Mouse (Mus musculus): Measurements from ENCODE around the gene Kif21a. TPM values are rescaled to one million over a fixed set of nuclear protein-coding genes. Genes with fewer than 3 reads are reported as not detected.

Kif21a gene
- polyA plus RNA-seq, 1 experiment: 82.4 TPM

DNA sequence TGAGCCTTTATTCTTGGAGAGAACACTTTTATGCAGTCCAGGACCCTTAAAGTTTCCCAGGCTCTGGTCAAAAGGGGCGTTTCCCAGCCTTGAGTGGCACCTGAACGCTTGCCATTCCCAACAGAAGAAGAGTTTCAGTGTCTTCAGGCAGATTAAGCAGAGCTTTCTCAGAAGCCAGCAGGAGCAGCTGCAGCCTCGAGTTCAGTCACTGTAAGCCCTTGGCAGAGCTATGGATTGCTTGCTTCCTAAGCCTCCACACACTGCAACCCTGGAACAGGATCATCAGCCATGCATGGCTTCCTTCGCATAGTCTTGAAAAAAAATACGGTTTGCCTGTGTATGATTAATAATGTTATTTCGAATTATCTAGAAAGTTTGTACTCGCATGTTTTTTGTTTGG, 14.1 kb upstream of the Kif21a start:
- no peaks in the 10 kb centered on the region for H3K4me1 ChIP-seq (ENCODE audit: control insufficient read depth, insufficient read depth, low read length)
- TF ChIP-seq CTCF (IDR thresholded peaks at IDR 0.05; ENCODE audit: borderline replicate concordance, insufficient read depth, low read depth, low read length) (no peak), POLR2A (IDR thresholded peaks at IDR 0.05; ENCODE audit: borderline replicate concordance, insufficient read depth, low read length) (no peak)
- H3K27ac ChIP-seq (ENCODE audit: insufficient read depth, low read length): no peak overlapping the region
- H3K27me3 ChIP-seq (ENCODE audit: control insufficient read depth, insufficient read depth, low read length): no peaks in the 10 kb centered on the region
- no peak for DNase-seq
- no peak overlapping the region for H3K4me3 ChIP-seq (replicated peaks; ENCODE audit: insufficient read depth, low read depth, low read length)
- WGBS: 26% methylated on average over 7 of the region's 7 CpGs

DNA sequence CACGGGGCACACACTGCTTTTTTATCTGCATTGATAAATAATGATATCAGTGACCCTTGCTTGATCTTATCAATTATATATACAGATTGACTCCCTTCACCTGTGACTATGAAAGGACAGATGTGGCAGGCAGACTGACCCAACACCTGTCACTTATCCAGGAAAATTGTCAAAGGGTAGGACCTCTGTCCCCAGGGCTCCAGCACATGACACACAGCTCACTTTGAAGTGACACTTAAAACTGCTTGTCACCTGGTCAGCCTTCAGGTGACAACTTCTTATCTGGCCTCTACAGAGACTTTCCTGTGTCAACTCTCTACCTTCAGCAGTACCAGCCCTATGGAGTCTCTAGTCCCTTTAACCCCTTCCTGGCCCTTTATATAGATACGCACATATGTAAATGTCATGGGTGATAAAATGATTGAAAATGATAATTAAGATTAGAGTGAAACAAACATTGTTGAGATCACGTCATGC, 7.2 kb upstream of the Kif21a start:
- WGBS: 68% methylated on average over 3 of the region's 3 CpGs
- no peak for DNase-seq
- H3K4me3 ChIP-seq (replicated peaks; ENCODE audit: insufficient read depth, low read depth, low read length): no peak overlapping the region
- H3K27me3 ChIP-seq (ENCODE audit: control insufficient read depth, insufficient read depth, low read length): no peaks in the 10 kb centered on the region
- H3K27ac ChIP-seq (ENCODE audit: insufficient read depth, low read length): no peak overlapping the region
- no peaks in the 10 kb centered on the region for H3K4me1 ChIP-seq (ENCODE audit: control insufficient read depth, insufficient read depth, low read length)
- TF ChIP-seq POLR2A (IDR thresholded peaks at IDR 0.05; ENCODE audit: borderline replicate concordance, insufficient read depth, low read length): no peak
- no peak for TF ChIP-seq CTCF (IDR thresholded peaks at IDR 0.05; ENCODE audit: borderline replicate concordance, insufficient read depth, low read depth, low read length)

DNA sequence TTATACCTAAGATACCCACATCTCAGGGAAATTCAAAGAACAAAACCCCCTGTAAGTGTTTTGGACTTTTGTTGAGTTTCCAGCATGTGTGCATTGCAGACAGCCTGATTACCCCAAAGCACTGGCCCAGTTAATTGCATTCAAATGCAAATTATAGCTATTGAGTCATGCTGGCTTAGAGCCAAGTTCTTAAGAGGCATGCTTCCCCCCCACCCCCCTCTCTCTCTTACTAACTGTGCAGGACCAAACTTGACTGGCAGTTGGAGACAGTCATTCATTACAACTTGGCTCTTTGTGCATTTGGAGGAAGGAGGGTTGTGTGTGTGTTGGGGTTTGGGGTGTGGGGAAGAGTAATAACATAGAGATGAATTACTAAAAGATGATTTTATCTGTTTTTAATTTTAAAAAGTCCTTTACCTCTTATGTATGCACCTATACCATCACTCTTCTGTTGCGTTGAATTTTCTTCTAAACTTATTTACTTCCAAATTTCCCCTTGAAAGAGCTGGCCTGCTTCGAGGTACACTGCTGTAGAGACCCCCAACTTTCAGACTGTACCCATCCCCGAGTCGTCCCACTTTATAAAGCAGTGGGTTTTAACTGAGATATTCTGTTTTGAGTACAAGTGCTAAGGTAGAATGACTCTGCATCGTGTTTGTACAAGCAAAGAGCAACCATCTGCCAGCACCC, 6.6 kb upstream of the Kif21a start:
- no peak for DNase-seq
- WGBS: 24% methylated on average over 5 of the region's 5 CpGs
- no peak overlapping the region for H3K27ac ChIP-seq (ENCODE audit: insufficient read depth, low read length)
- no peak for TF ChIP-seq CTCF (IDR thresholded peaks at IDR 0.05; ENCODE audit: borderline replicate concordance, insufficient read depth, low read depth, low read length)
- TF ChIP-seq POLR2A (IDR thresholded peaks at IDR 0.05; ENCODE audit: borderline replicate concordance, insufficient read depth, low read length): no peak
- H3K27me3 ChIP-seq (ENCODE audit: control insufficient read depth, insufficient read depth, low read length): no peaks in the 10 kb centered on the region
- no peaks in the 10 kb centered on the region for H3K4me1 ChIP-seq (ENCODE audit: control insufficient read depth, insufficient read depth, low read length)
- H3K4me3 ChIP-seq (replicated peaks; ENCODE audit: insufficient read depth, low read depth, low read length): no peak overlapping the region

DNA sequence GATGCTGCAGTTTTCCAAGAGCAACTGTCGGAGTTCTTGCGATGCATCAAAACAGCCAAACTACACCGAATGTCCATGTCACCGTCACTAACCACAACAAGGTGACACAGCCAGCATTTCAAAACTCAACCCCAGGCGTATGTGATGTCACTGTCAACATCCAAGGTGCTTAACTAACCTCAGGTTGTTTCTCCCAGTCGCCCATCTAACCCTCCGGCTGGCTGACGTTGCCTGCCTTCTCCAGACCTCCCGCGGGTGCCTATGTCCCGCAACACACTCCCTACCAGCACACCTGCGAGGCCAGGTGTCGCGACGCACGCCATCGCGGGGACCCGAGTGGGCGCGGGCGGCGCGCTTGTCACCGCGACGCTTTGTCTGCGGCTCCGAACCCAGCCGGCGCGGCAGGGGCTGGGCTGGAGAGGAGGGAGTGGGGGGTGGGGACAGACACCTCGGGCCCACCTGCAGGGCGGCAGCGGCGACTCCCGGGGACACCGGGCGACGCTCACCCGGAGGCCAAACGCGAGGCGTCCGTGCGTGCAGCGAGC, 725 bp downstream of the Kif21a start:
- Histone ChIP-seq H3K27me3 (ENCODE audit: control insufficient read depth, insufficient read depth, low read length) (no peaks in the 10 kb centered on the region), H3K4me3 (replicated peaks; ENCODE audit: insufficient read depth, low read depth, low read length) (peak overlapping the region; percentile 91), H3K27ac (ENCODE audit: insufficient read depth, low read length) (peak overlapping the region; percentile 86), H3K4me1 (ENCODE audit: control insufficient read depth, insufficient read depth, low read length) (peaks cover 12% of the 10 kb centered on the region; the same call in 1 of the 2 replicates)
- 0 out of 2 replicates have a peak, but pooled peaks have one; percentile 19 for TF ChIP-seq POLR2A (IDR thresholded peaks at IDR 0.05; ENCODE audit: borderline replicate concordance, insufficient read depth, low read length)
- no peak for TF ChIP-seq CTCF (IDR thresholded peaks at IDR 0.05; ENCODE audit: borderline replicate concordance, insufficient read depth, low read depth, low read length)
- under 1% methylated on average over 47 of the region's 47 CpGs for WGBS
- DNase-seq: peak in 1 of 2 experiments; percentile 71

DNA sequence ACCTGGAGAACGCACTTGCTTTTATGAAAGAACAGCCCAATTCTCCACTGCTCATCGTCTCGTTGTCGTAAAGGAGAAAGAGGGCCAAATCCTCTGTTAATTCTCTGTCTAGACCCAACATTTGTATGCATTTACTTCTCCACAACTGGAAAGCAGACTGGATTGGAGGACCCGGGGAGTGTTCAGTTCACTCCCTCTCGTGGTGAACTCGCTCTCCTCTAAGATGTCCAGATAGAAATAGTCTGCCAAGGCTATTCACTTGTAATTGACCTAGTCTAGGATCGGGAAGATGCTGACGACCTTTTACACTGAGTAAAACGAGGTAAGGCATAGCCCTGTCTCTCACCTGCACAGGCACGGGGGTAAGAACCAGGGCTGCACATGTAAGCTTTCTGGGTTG, 2.1 kb downstream of the Kif21a start:
- DNase-seq: peak in 1 of 2 experiments; percentile 14
- 58% methylated on average over 11 of the region's 11 CpGs for WGBS
- peaks cover 12% of the 10 kb centered on the region; the same call in 1 of the 2 replicates for H3K4me1 ChIP-seq (ENCODE audit: control insufficient read depth, insufficient read depth, low read length)
- no peak for TF ChIP-seq CTCF (IDR thresholded peaks at IDR 0.05; ENCODE audit: borderline replicate concordance, insufficient read depth, low read depth, low read length)
- TF ChIP-seq POLR2A (IDR thresholded peaks at IDR 0.05; ENCODE audit: borderline replicate concordance, insufficient read depth, low read length): no peak
- H3K27ac ChIP-seq (ENCODE audit: insufficient read depth, low read length): no peak overlapping the region
- no peaks in the 10 kb centered on the region for H3K27me3 ChIP-seq (ENCODE audit: control insufficient read depth, insufficient read depth, low read length)
- H3K4me3 ChIP-seq (replicated peaks; ENCODE audit: insufficient read depth, low read depth, low read length): peak overlapping the region; percentile 46

DNA sequence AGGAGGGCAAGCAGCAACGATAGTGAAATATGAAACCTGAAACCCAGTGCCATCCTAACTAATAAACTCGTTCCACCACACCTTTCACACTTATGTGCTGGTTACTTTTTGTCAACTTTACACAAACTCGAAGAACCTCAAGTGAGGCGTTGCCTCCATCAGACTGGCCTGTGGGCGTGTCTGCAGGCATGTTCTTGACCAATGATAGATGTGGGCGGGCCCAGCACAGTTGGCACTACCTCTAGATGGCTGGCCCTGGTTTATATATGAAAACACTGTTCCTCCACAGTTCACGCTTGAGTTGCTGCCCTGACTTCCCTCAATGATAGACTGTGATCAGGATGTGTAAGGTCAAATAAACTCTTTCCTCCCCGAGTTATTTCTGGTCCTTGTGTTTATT, 3.2 kb downstream of the Kif21a start:
- H3K4me1 ChIP-seq (ENCODE audit: control insufficient read depth, insufficient read depth, low read length): peaks cover 17% of the 10 kb centered on the region
- H3K27me3 ChIP-seq (ENCODE audit: control insufficient read depth, insufficient read depth, low read length): no peaks in the 10 kb centered on the region
- TF ChIP-seq POLR2A (IDR thresholded peaks at IDR 0.05; ENCODE audit: borderline replicate concordance, insufficient read depth, low read length) (no peak), CTCF (IDR thresholded peaks at IDR 0.05; ENCODE audit: borderline replicate concordance, insufficient read depth, low read depth, low read length) (no peak)
- H3K27ac ChIP-seq (ENCODE audit: insufficient read depth, low read length): no peak overlapping the region
- peak in 1 of 2 experiments; percentile 27 for DNase-seq
- 38% methylated on average over 8 of the region's 8 CpGs for WGBS
- H3K4me3 ChIP-seq (replicated peaks; ENCODE audit: insufficient read depth, low read depth, low read length): no peak overlapping the region

DNA sequence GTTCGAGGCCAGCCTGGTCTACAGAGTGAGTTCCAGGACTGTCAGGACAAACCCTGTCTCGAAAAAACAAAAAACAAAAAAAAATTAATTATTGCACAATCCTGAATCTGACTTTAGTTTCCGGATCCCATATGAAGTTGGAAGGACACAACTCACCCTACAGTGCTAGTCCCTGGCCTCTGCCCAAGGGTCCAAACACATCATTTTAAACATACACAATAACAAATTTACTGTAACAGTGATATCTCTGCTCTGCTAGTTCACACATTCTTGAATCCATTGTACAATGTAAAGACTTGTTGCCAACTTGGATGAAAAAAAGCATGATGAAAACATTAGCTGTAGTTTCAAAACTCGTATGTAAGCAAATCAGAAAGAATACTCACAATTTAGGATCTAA, 6.5 kb downstream of the Kif21a start:
- Histone ChIP-seq H3K4me1 (ENCODE audit: control insufficient read depth, insufficient read depth, low read length) (peaks cover 16% of the 10 kb centered on the region), H3K27ac (ENCODE audit: insufficient read depth, low read length) (no peak overlapping the region), H3K27me3 (ENCODE audit: control insufficient read depth, insufficient read depth, low read length) (no peaks in the 10 kb centered on the region), H3K4me3 (replicated peaks; ENCODE audit: insufficient read depth, low read depth, low read length) (no peak overlapping the region)
- TF ChIP-seq CTCF (IDR thresholded peaks at IDR 0.05; ENCODE audit: borderline replicate concordance, insufficient read depth, low read depth, low read length): no peak
- WGBS: 80% methylated on average over 4 of the region's 4 CpGs
- no peak for DNase-seq

DNA sequence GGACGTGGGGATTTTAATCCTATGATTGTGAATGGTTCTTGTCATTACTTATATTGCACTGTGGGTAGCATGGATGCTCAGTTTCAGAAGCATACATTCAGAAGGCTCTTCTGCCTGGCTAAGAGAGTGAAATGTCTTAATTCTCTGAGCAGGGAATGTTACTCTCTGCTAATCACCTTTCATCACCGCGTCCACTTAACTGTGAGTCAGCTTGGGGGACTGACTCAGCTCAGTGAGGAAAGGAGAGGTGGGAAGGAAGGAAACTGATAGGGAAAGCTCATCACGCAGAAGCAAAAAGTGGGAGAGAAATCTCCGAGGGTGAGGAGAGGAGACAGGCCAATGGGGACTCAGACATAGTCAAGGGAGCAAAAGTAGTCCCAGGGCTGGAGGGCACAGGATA, 10.9 kb downstream of the Kif21a start:
- 73% methylated on average over 5 of the region's 5 CpGs for WGBS
- no peaks in the 10 kb centered on the region; the same call in 1 of the 2 replicates for H3K27me3 ChIP-seq (ENCODE audit: control insufficient read depth, insufficient read depth, low read length)
- H3K4me1 ChIP-seq (ENCODE audit: control insufficient read depth, insufficient read depth, low read length): peaks cover 5% of the 10 kb centered on the region
- TF ChIP-seq POLR2A (IDR thresholded peaks at IDR 0.05; ENCODE audit: borderline replicate concordance, insufficient read depth, low read length) (no peak), CTCF (IDR thresholded peaks at IDR 0.05; ENCODE audit: borderline replicate concordance, insufficient read depth, low read depth, low read length) (no peak)
- no peak overlapping the region for H3K27ac ChIP-seq (ENCODE audit: insufficient read depth, low read length)
- no peak for DNase-seq
- H3K4me3 ChIP-seq (replicated peaks; ENCODE audit: insufficient read depth, low read depth, low read length): no peak overlapping the region
